Mouse (Mus musculus): ENCODE measurements around the gene Kcnk12. TPM values are rescaled to one million over a fixed set of nuclear protein-coding genes. Genes with fewer than 3 reads are reported as not detected.

Kcnk12 gene
- total RNA-seq, 2 experiments from 2014 or later: not detected

- no peak for DNase-seq (ENCODE audit: low spot score in 2 of 2)
These were observed 73.1 kb downstream of the Kcnk12 start for GRCm38 (mm10) chr17:87724727-87725126.

- DNase-seq (ENCODE audit: low spot score in 2 of 2): no peak
These were observed 97.7 kb downstream of the Kcnk12 start for GRCm38 (mm10) chr17:87700101-87700500.

GRCm38 (mm10) chr17:87698996-87699765, 98.6 kb downstream of the Kcnk12 start:
- DNase-seq (ENCODE audit: low spot score in 2 of 2): no peak

GRCm38 (mm10) chr17:87696814-87697213, 101.0 kb downstream of the Kcnk12 start:
- no peak for DNase-seq (ENCODE audit: low spot score in 2 of 2)

GRCm38 (mm10) chr17:87695874-87696465, 101.8 kb downstream of the Kcnk12 start:
- no peak for DNase-seq (ENCODE audit: low spot score in 2 of 2)

Other genes with a start within 250 kb of the Kcnk12 start
- under 1 TPM in 1 of 2 experiments, not detected in 1; 0.15 TPM for gene Epcam, start 162.0 kb downstream of the Kcnk12 start, total RNA-seq (2021)
- 10 to 100 TPM; 17.9 to 21.5 TPM for gene Msh2, start 125.7 kb downstream of the Kcnk12 start, total RNA-seq (2021)
- gene Rpl36-ps4, start 123.0 kb upstream of the Kcnk12 start, total RNA-seq (2021): not detected
- 10 to 100 TPM; 15.3 to 17.0 TPM for gene Msh6, start 177.1 kb upstream of the Kcnk12 start, total RNA-seq (2021)